Mouse (Mus musculus): ENCODE measurements around the gene Uqcc2. TPM values are rescaled to one million over a fixed set of nuclear protein-coding genes. Genes with fewer than 3 reads are reported as not detected.

Gene Uqcc2
- 100 to 1,000 TPM; 296 to 343 TPM for total RNA-seq (2021)
- 288 and 395 TPM in 2 replicates for polyA plus RNA-seq (2012; rRNA removed)
- long read RNA-seq, transcript Uqcc2-201 (4 exons, 500 nt) = major isoform, 102 of 106 reads
- long read RNA-seq, partial matches to known transcripts = 3 of 106 reads
- long read RNA-seq, other reads (novel, unspliced or antisense) = 1 of 106 reads

DNA sequence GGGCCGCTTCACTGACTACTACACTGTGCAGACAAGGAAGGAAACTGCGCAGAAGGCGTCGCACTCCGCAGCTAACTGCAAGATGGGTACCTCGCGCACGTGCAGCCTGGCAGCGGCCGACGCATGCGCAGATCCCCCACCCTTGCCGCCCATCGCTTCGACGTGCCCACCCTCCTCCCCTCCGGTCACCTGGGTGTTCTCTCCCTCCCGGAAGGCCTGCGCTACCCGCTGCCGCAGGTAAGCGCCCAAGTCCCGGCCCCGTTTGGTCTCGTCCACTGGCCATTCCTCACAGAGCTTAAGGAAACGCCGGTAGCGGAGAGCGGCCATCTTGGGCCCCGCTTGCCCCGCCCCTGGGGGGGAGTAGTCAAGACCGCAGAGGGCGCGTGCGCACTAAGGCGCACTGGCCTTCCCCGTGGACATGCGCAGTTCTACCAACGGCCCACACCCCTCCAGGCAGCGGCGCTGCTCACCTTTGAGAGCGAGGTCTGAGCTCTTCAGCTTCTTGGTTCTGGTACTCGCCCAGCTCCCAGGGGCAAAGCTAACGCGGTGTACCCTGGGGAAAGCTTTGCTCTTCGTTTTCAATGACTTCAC lies at the start of gene Uqcc2:
Gene Uqcc2, minus strand, starts transcription at position 366 of the 591 bp plus-strand sequence.
- Histone ChIP-seq H3K27me3 (ENCODE audit: control insufficient read depth, insufficient read depth, low read length) (no peaks in the 10 kb centered on the region), H3K9ac (ENCODE audit: low read depth, low read length) (peak within 1 kb of the TSS; percentile 72), H3K36me3 (ENCODE audit: control insufficient read depth, insufficient read depth, low read length) (no peaks in the 10 kb centered on the region), H3K4me3 (peak within 1 kb of the TSS; percentile 67), H3K4me1 (ENCODE audit: control insufficient read depth, insufficient read depth, low read length) (peaks cover 8% of the 10 kb centered on the region), H3K79me2 (replicated peaks; ENCODE audit: control insufficient read depth, insufficient read depth, low read length) (no peaks in the 10 kb centered on the region), H3K27ac (peak within 1 kb of the TSS; percentile 85)
- TF ChIP-seq CTCF (IDR thresholded peaks at IDR 0.05) (peak; percentile 83), EP300 (IDR thresholded peaks at IDR 0.05; ENCODE audit: insufficient read depth, low read depth, low read length) (peak; percentile 67), POLR2A (IDR thresholded peaks at IDR 0.05; ENCODE audit: insufficient read depth, low read depth, low read length) (peak; percentile 90)
- DNase-seq = peak; percentile 97 to 98
- intact Hi-C loops (cut with DNase I) = loop anchor here (2.0 to 5.0 kb wide), 2 partner anchors 47 to 69 kb away; partner anchors contain the start of gene Lemd2
- WGBS = under 1% methylated on average over 46 of the region's 46 CpGs

GRCm38 (mm10) chr17:27182401-27182800 lies 48.7 kb upstream of the Uqcc2 start:
- no peak for TF ChIP-seq EP300 (IDR thresholded peaks at IDR 0.05; ENCODE audit: insufficient read depth, low read depth, low read length)
- no peak for TF ChIP-seq POLR2A (IDR thresholded peaks at IDR 0.05; ENCODE audit: insufficient read depth, low read depth, low read length)
- TF ChIP-seq CTCF (IDR thresholded peaks at IDR 0.05) = no peak
- Histone ChIP-seq H3K4me3 (no peak overlapping the region), H3K4me1 (ENCODE audit: control insufficient read depth, insufficient read depth, low read length) (no peaks in the 10 kb centered on the region), H3K27me3 (ENCODE audit: control insufficient read depth, insufficient read depth, low read length) (no peaks in the 10 kb centered on the region), H3K36me3 (ENCODE audit: control insufficient read depth, insufficient read depth, low read length) (no peaks in the 10 kb centered on the region), H3K79me2 (replicated peaks; ENCODE audit: control insufficient read depth, insufficient read depth, low read length) (no peaks in the 10 kb centered on the region), H3K27ac (no peak overlapping the region), H3K9ac (ENCODE audit: low read depth, low read length) (no peak overlapping the region)
- 83% methylated on average over 5 of the region's 5 CpGs for WGBS
- DNase-seq = no peak
- intact Hi-C loops (cut with DNase I) = no loop called here

DNA sequence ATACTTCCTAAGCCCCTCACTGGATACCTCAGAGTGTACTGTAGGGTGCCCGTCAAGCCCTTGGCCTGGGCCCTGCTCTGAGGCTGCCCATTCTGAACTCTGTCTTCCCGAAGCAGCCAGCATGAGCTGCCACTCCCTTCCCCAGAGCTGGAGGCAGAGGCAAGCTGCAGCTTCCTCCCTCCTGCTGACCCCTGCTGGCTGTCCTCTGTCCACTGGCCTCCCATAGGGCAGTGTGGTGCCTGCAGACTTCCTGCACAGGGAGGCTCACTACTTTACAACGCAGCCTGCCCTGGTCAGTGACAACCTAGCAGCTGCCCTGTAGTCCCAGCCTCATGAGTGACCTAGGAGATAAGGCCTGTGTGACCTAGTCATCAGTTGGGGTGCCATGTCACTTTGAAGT lies 48.0 kb upstream of the Uqcc2 start:
- intact Hi-C loops (cut with DNase I) = loop anchor here (2.0 kb wide), 1 partner anchor 47 kb away; no protein-coding TSS in a partner anchor
- no peaks in the 10 kb centered on the region for H3K27me3 ChIP-seq (ENCODE audit: control insufficient read depth, insufficient read depth, low read length)

GRCm38 (mm10) chr17:27179681-27180280 lies 46.1 kb upstream of the Uqcc2 start:
- WGBS = 61% methylated on average over 12 of the region's 12 CpGs
- Histone ChIP-seq H3K9ac (ENCODE audit: low read depth, low read length) (no peak overlapping the region), H3K27me3 (ENCODE audit: control insufficient read depth, insufficient read depth, low read length) (no peaks in the 10 kb centered on the region), H3K27ac (no peak overlapping the region), H3K79me2 (replicated peaks; ENCODE audit: control insufficient read depth, insufficient read depth, low read length) (no peaks in the 10 kb centered on the region), H3K4me3 (no peak overlapping the region), H3K4me1 (ENCODE audit: control insufficient read depth, insufficient read depth, low read length) (no peaks in the 10 kb centered on the region), H3K36me3 (ENCODE audit: control insufficient read depth, insufficient read depth, low read length) (no peaks in the 10 kb centered on the region)
- intact Hi-C loops (cut with DNase I) = loop anchor here (2.0 kb wide), 1 partner anchor 45 kb away; no protein-coding TSS in a partner anchor
- TF ChIP-seq CTCF (IDR thresholded peaks at IDR 0.05) = no peak
- TF ChIP-seq POLR2A (IDR thresholded peaks at IDR 0.05; ENCODE audit: insufficient read depth, low read depth, low read length) = no peak
- no peak for TF ChIP-seq EP300 (IDR thresholded peaks at IDR 0.05; ENCODE audit: insufficient read depth, low read depth, low read length)
- DNase-seq = no peak

More for the DNA sequence above, 48.0 kb upstream of the Uqcc2 start:
- H3K79me2 ChIP-seq (replicated peaks; ENCODE audit: control insufficient read depth, insufficient read depth, low read length) = no peaks in the 10 kb centered on the region
- TF ChIP-seq EP300 (IDR thresholded peaks at IDR 0.05; ENCODE audit: insufficient read depth, low read depth, low read length) (0 out of 2 replicates have a peak, but pooled peaks have one; percentile 49), CTCF (IDR thresholded peaks at IDR 0.05) (peak; percentile 71), POLR2A (IDR thresholded peaks at IDR 0.05; ENCODE audit: insufficient read depth, low read depth, low read length) (no peak)
- peak in 1 of 2 experiments; percentile 50 for DNase-seq
- H3K27ac ChIP-seq = no peak overlapping the region
- WGBS = 15% methylated on average over 3 of the region's 3 CpGs
- no peaks in the 10 kb centered on the region for H3K36me3 ChIP-seq (ENCODE audit: control insufficient read depth, insufficient read depth, low read length)
- H3K4me1 ChIP-seq (ENCODE audit: control insufficient read depth, insufficient read depth, low read length) = no peaks in the 10 kb centered on the region
- H3K4me3 ChIP-seq = no peak overlapping the region
- H3K9ac ChIP-seq (ENCODE audit: low read depth, low read length) = no peak overlapping the region

DNA sequence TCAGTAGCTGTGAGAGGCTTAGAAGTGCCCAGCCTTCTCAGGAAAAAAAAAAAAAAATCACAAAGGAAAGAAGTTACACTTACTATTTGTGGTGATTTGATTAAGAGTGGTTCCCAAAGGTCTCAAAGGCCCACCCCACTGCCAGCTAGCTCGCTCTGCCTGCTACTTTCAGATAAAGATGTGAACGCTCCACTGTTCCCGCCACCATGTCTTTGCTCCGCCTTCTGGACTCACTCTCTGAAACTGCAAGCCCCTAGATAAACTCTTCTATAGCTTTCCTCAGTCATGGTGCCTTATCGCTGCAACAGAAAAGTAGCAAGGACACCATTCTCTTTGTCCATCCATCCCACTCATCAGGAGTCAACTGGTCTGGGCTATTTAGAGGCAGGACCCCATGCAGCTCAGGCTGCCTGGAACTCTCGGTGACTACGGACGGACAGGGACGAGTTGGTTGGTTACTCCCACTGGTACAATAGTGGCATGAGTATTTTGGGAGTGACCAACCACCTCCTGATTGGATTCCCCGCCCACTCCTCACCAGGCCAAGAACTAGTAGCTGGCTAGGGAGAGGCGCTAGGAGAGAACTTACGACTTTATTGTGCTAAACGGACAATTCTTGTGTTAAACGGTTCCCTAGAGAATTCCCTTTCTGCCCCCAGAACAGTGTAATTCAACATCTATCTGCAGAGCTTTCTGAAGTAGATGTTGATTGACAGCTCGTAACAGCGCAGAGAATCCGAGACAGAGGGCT lies 44.9 kb upstream of the Uqcc2 start:
- no peak for DNase-seq
- Histone ChIP-seq H3K27ac (no peak overlapping the region), H3K4me3 (no peak overlapping the region), H3K36me3 (ENCODE audit: control insufficient read depth, insufficient read depth, low read length) (no peaks in the 10 kb centered on the region), H3K4me1 (ENCODE audit: control insufficient read depth, insufficient read depth, low read length) (no peaks in the 10 kb centered on the region), H3K27me3 (ENCODE audit: control insufficient read depth, insufficient read depth, low read length) (no peaks in the 10 kb centered on the region), H3K79me2 (replicated peaks; ENCODE audit: control insufficient read depth, insufficient read depth, low read length) (no peaks in the 10 kb centered on the region), H3K9ac (ENCODE audit: low read depth, low read length) (no peak overlapping the region)
- WGBS = 92% methylated on average over 17 of the region's 17 CpGs
- intact Hi-C loops (cut with DNase I) = no loop called here
- no peak for TF ChIP-seq EP300 (IDR thresholded peaks at IDR 0.05; ENCODE audit: insufficient read depth, low read depth, low read length)
- TF ChIP-seq POLR2A (IDR thresholded peaks at IDR 0.05; ENCODE audit: insufficient read depth, low read depth, low read length) = no peak
- no peak for TF ChIP-seq CTCF (IDR thresholded peaks at IDR 0.05)

All from heart, adult 2 months (tissue).